Comparison of ENCODE assay signal across 17 mouse cellular contexts in genomic region chr7:67728203-67728602, GRCm38 (mm10).
"Had no signal": no experiment of that assay in that cellular context is flagged by ENCODE, and none has a peak within 500 bp of the region (broad histone marks: within the 10 kb centered on the region; RNA-seq: fewer than 3 reads in every experiment).

No protein-coding gene starts in this region.

- ATAC-seq: forebrain, postnatal 0 days; hindbrain, embryonic 16.5 days; inflammation-experienced regulatory T-cells, adult 6 months; intestine, embryonic 15.5 days; intestine, postnatal 0 days had no signal

- DNase-seq: forebrain, postnatal 0 days; gastrocnemius, postnatal 14 days; gastrocnemius, postnatal 36 days; heart, adult 2 months; heart, postnatal 10 days; heart, postnatal 4 days; kidney, adult 18-20 months; kidney, adult 8-10 months; kidney, postnatal 10 days; kidney, postnatal 25 days; kidney, postnatal 4 days; layer of hippocampus, adult 9-11 months; liver had no signal
